Mouse (Mus musculus) hindbrain, embryonic 12.5 days (tissue): ENCODE results near the gene Ifi35. TPM values are rescaled to one million over a fixed set of nuclear protein-coding genes. Genes with fewer than 3 reads are reported as not detected.

Experiments
- ATAC-seq: fragments of 200-750 bp; cut with Nextera tagmentation; 2 replicates; pipeline ENCODE4 v1.8.0; 2017; ENCODE audit warnings: moderate TSS enrichment; ENCODE audit not compliant: low FRiP score
- H3K27ac ChIP-seq: fragments of 300-500 bp; sonication (generic); 2 replicates; pipeline ENCODE4 v1.5.1; 2016; ENCODE audit warnings: mild to moderate bottlenecking
- H3K27me3 ChIP-seq: fragments of 300-500 bp; sonication (generic); 2 replicates; pipeline ENCODE4 v1.6.1; 2016; ENCODE audit warnings: mild to moderate bottlenecking
- H3K36me3 ChIP-seq: fragments of 300-500 bp; sonication (generic); 2 replicates; pipeline ENCODE4 v1.6.1; 2016; ENCODE audit warnings: mild to moderate bottlenecking
- H3K4me1 ChIP-seq: fragments of 300-500 bp; sonication (generic); 2 replicates; pipeline ENCODE4 v1.6.1; 2016
- H3K4me2 ChIP-seq: fragments of 300-500 bp; sonication (generic); replicated peaks from 2 replicates; pipeline ENCODE4 v1.6.1; 2016; ENCODE audit warnings: mild to moderate bottlenecking
- H3K4me3 ChIP-seq: fragments of 300-500 bp; sonication (generic); 2 replicates; pipeline ENCODE4 v1.5.1; 2016; ENCODE audit warnings: mild to moderate bottlenecking
- H3K9ac ChIP-seq: fragments of 300-500 bp; sonication (generic); 2 replicates; pipeline ENCODE4 v1.6.1; 2016; ENCODE audit warnings: mild to moderate bottlenecking, moderate library complexity
- H3K9me3 ChIP-seq: fragments of 300-500 bp; sonication (generic); replicated peaks from 2 replicates; pipeline ENCODE4 v1.6.1; 2016; ENCODE audit warnings: mild to moderate bottlenecking
- WGBS: fragments of 180-500 bp; shearing (Covaris S2); methylation state at CpG from one replicate; pipeline ENCODE4 v1.1.7; 2016; 5-methylcytosine and 5-hydroxymethylcytosine counted together
- microRNA-seq: library from miRNA; unstranded; fragments of <30 nt; microRNA quantifications from one replicate; pipeline ENCODE4, GENCODE M21; 2017
- polyA plus RNA-seq: library from polyadenylated mRNA; unstranded; fragments of >200 nt; fragmentation: Nextera tagmentation; extraction: Ambion mirVana; gene quantifications from 2 replicates; pipeline ENCODE4 v1.2.1, GENCODE M21; 2016

Gene Ifi35
- polyA plus RNA-seq, 1 experiment from 2014 or later: 5.7 TPM

- Histone ChIP-seq H3K27me3 (no peaks in the 10 kb centered on the region), H3K9ac (no peak overlapping the region), H3K4me3 (no peak overlapping the region), H3K4me2 (no peak overlapping the region), H3K4me1 (no peaks in the 10 kb centered on the region), H3K27ac (no peak overlapping the region), H3K9me3 (no peaks in the 10 kb centered on the region), H3K36me3 (peaks cover 24% of the 10 kb centered on the region)
- 95% methylated on average over 7 of the region's 7 CpGs for WGBS
- no peak for ATAC-seq
Measured at GRCm38 (mm10) chr11:101507090-101507489, 58.9 kb downstream of the Ifi35 start.

Small RNA genes lying within 50 kb of the gene (microRNA-seq; reads per million reads assigned to microRNA genes)
- gene Mir6929: not detected

Other genes with a start within 250 kb of the Ifi35 start
- 17.3 and 18.5 TPM in 2 replicates for gene Ezh1, start 221.9 kb upstream of the Ifi35 start, polyA plus RNA-seq
- gene Ramp2, start 202.4 kb upstream of the Ifi35 start, polyA plus RNA-seq: 60.1 and 62.2 TPM in 2 replicates
- 90.9 and 97.4 TPM in 2 replicates for gene Vps25, start 194.7 kb upstream of the Ifi35 start, polyA plus RNA-seq
- gene Wnk4, start 187.8 kb upstream of the Ifi35 start, polyA plus RNA-seq: 8.5 and 9.5 TPM in 2 replicates
- gene Cntd1, start 169.4 kb upstream of the Ifi35 start, polyA plus RNA-seq: 1.5 TPM in 2 replicates
- gene Coa3, start 169.3 kb upstream of the Ifi35 start, polyA plus RNA-seq: 195 and 210 TPM in 2 replicates
- gene Becn1, start 146.1 kb upstream of the Ifi35 start, polyA plus RNA-seq: 154 and 158 TPM in 2 replicates
- 157 and 169 TPM in 2 replicates for gene Psme3, start 132.2 kb upstream of the Ifi35 start, polyA plus RNA-seq
- 2.4 and 3.5 TPM in 2 replicates for gene Aoc2, start 123.3 kb upstream of the Ifi35 start, polyA plus RNA-seq
- gene Aoc3, start 117.8 kb upstream of the Ifi35 start, polyA plus RNA-seq: 0.07 TPM in 1 of 2 replicates, not detected in the other
- not detected in 2 replicates for gene G6pc, start 80.8 kb upstream of the Ifi35 start, polyA plus RNA-seq
- 77.7 and 79.0 TPM in 2 replicates for gene Aarsd1, start 30.8 kb upstream of the Ifi35 start, polyA plus RNA-seq
- gene Gm27029, start 23.6 kb upstream of the Ifi35 start, polyA plus RNA-seq: 7.4 and 8.1 TPM in 2 replicates
- 27.6 and 29.4 TPM in 2 replicates for gene Rundc1, start 23.3 kb upstream of the Ifi35 start, polyA plus RNA-seq
- 3.0 and 5.9 TPM in 2 replicates for gene Ptges3l, start 23.1 kb upstream of the Ifi35 start, polyA plus RNA-seq
- gene Rpl27, start 6.1 kb upstream of the Ifi35 start, polyA plus RNA-seq: 320 and 344 TPM in 2 replicates
- 112 and 121 TPM in 2 replicates for gene Rnd2, start 16.6 kb downstream of the Ifi35 start, polyA plus RNA-seq
- 94.8 and 95.7 TPM in 2 replicates for gene Vat1, start 17.8 kb downstream of the Ifi35 start, polyA plus RNA-seq
- gene Brca1, start 103.5 kb downstream of the Ifi35 start, polyA plus RNA-seq: 11.2 and 12.1 TPM in 2 replicates
- gene Nbr1, start 103.7 kb downstream of the Ifi35 start, polyA plus RNA-seq: 122 and 128 TPM in 2 replicates
- 3.9 and 4.9 TPM in 2 replicates for gene Tmem106a, start 133.8 kb downstream of the Ifi35 start, polyA plus RNA-seq
- not detected in 2 replicates for gene Gm11634, start 150.8 kb downstream of the Ifi35 start, polyA plus RNA-seq
- 29.4 and 35.4 TPM in 2 replicates for gene Rdm1, start 178.8 kb downstream of the Ifi35 start, polyA plus RNA-seq
- 11.6 and 12.1 TPM in 2 replicates for gene Arl4d, start 217.1 kb downstream of the Ifi35 start, polyA plus RNA-seq